Mouse (Mus musculus) kidney, embryonic 14.5 days (tissue): ENCODE data around the gene Polr3h. TPM values are rescaled to one million over a fixed set of nuclear protein-coding genes. Genes with fewer than 3 reads are reported as not detected.
"Not testable (repeated sequence)": the region's sequence is repeated elsewhere in the genome, so short reads cannot be mapped to it uniquely, and the experiment has no call there.

Experiments
- ATAC-seq: fragments of 200-750 bp; cut with Nextera tagmentation; 2 replicates; pipeline ENCODE4 v1.8.0; 2017; ENCODE audit warnings: moderate number of reproducible peaks, mild to moderate bottlenecking, moderate TSS enrichment, moderate library complexity; ENCODE audit not compliant: low FRiP score, low TSS enrichment
- H3K27ac ChIP-seq: fragments of 300-500 bp; sonication (generic); 2 replicates; pipeline ENCODE4 v1.5.1; 2014; ENCODE audit warnings: low read depth, mild to moderate bottlenecking, low read length, moderate library complexity, mixed read lengths
- H3K27me3 ChIP-seq: fragments of 300-500 bp; sonication (generic); 2 replicates; pipeline ENCODE4 v1.6.1; 2014; ENCODE audit warnings: mild to moderate bottlenecking, low read length; ENCODE audit not compliant: control insufficient read depth, insufficient read depth
- H3K36me3 ChIP-seq: fragments of 300-500 bp; sonication (generic); 2 replicates; pipeline ENCODE4 v1.6.1; 2014; ENCODE audit warnings: low read length, mixed read lengths; ENCODE audit not compliant: control insufficient read depth, insufficient read depth
- H3K4me1 ChIP-seq: fragments of 300-500 bp; sonication (generic); 2 replicates; pipeline ENCODE4 v1.6.1; 2014; ENCODE audit warnings: low read length, mixed read lengths; ENCODE audit not compliant: control insufficient read depth, insufficient read depth
- H3K4me2 ChIP-seq: fragments of 300-500 bp; sonication (generic); replicated peaks from 2 replicates; pipeline ENCODE4 v1.6.1; 2014; ENCODE audit warnings: low read depth, mild to moderate bottlenecking, low read length
- H3K4me3 ChIP-seq: fragments of 300-500 bp; sonication (generic); 2 replicates; pipeline ENCODE4 v1.5.1; 2014; ENCODE audit warnings: mild to moderate bottlenecking, low read length
- H3K9ac ChIP-seq: fragments of 300-500 bp; sonication (generic); 2 replicates; pipeline ENCODE4 v1.6.1; 2014; ENCODE audit warnings: low read depth, mild to moderate bottlenecking, low read length, moderate library complexity
- H3K9me3 ChIP-seq: fragments of 300-500 bp; sonication (generic); 2 replicates; pipeline ENCODE4 v1.6.1; 2016; ENCODE audit warnings: low read length; ENCODE audit not compliant: control insufficient read depth
- WGBS: fragments of 180-500 bp; shearing (Covaris S2); extraction: QIAGEN DNeasy Blood & Tissue Kit; methylation state at CpG from one replicate; pipeline ENCODE4 v1.1.7; 2014; 5-methylcytosine and 5-hydroxymethylcytosine counted together
- polyA plus RNA-seq: library from polyadenylated mRNA; unstranded; fragments of >200 nt; fragmentation: Nextera tagmentation; extraction: Ambion mirVana; gene quantifications from 2 replicates; pipeline ENCODE4 v1.2.1, GENCODE M21; 2014

The Polr3h gene
- 76.5 and 78.9 TPM in 2 replicates for polyA plus RNA-seq

DNA sequence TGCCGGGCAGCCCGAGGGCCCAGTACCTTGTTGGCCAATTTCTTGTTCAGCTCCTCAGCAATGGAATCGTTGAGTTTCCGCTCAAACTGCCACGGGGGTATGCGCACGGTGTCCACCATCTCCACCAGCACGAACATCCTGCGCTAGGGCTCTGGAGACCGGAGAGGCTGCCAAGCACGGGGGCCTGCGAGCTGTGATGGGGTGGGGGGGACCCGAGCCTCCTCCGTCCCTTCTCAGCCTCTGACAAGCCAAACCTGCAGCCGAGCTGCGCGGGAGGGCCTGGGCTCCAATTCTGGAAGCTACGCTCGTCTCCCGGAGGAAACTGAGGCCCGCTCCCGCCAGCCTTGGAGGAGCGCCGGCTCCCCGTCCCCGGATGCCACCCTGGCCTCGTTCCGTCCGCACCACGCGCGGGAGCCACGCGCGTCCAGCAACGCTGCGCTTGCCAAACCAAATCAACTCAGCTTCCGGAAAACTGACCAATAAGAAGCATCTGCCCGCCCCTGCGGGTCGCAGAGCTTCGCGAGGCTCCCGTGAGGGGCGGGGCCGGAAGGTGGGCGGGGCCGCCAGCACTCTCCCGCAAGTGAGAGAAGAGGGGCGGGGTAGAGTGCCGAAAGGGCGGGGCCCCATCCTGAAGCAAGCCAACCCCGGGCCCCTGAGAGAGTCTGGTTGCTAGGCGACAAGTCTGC, at the start of gene Polr3h:
TSS of gene Polr3h (minus strand) at position 481 of the 686 bp plus-strand sequence.
- H3K4me2 ChIP-seq = peak within 1 kb of the TSS; percentile 93
- peak; percentile 93 for ATAC-seq
- H3K4me3 ChIP-seq = peak within 1 kb of the TSS; percentile 82
- WGBS = under 1% methylated on average over 54 of the region's 54 CpGs
- peak within 1 kb of the TSS; percentile 75 for H3K9ac ChIP-seq
- H3K27ac ChIP-seq = peak within 1 kb of the TSS; percentile 56; the same call in 1 of the 2 replicates
- H3K27me3 ChIP-seq = no peaks in the 10 kb centered on the region
- peaks cover 34% of the 10 kb centered on the region for H3K4me1 ChIP-seq
- no peaks in the 10 kb centered on the region for H3K9me3 ChIP-seq
- 0 out of 2 replicates have a peak, but pooled peaks cover 2% of the 10 kb centered on the region for H3K36me3 ChIP-seq

DNA sequence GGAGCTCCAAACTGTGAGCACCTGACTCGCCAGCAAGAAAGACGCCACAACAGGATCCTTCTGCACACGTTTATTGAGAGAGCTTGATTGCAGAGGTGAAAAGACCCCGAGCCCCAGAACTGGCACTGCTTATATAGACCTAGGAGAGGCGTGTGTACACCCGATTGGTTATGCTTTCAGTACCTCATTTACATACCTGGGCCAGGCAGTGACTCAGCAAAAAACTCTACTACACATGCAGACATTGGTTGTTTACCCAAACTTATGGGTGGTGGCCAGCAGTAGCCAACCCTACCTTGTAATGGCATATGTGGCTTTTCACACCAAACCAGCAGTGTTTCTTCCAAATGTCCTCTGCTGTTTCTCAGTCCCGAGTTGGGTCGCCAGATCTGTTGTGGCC, 49.1 kb upstream of the Polr3h start:
- H3K4me3 ChIP-seq, H3K4me2 ChIP-seq, H3K4me1 ChIP-seq, H3K9ac ChIP-seq, H3K27ac ChIP-seq, H3K27me3 ChIP-seq, H3K36me3 ChIP-seq, H3K9me3 ChIP-seq, ATAC-seq: not testable (repeated sequence)
- 95% methylated on average over 8 of the region's 8 CpGs for WGBS

GRCm38 (mm10) chr15:81970498-81970897, 44.5 kb upstream of the Polr3h start:
- not testable (repeated sequence) for H3K27me3 ChIP-seq, H3K9ac ChIP-seq, ATAC-seq, H3K9me3 ChIP-seq, H3K27ac ChIP-seq, H3K4me3 ChIP-seq, H3K4me1 ChIP-seq, H3K4me2 ChIP-seq, H3K36me3 ChIP-seq
- 92% methylated on average over 4 of the region's 4 CpGs for WGBS

- not testable (repeated sequence) for H3K9me3 ChIP-seq, H3K27ac ChIP-seq, H3K4me2 ChIP-seq, H3K27me3 ChIP-seq, H3K9ac ChIP-seq, ATAC-seq, H3K4me3 ChIP-seq, H3K4me1 ChIP-seq, H3K36me3 ChIP-seq
- WGBS = 75% methylated on average over 6 of the region's 6 CpGs
Measured at GRCm38 (mm10) chr15:81969635-81970034, 43.6 kb upstream of the Polr3h start.

GRCm38 (mm10) chr15:81969173-81969572, 43.1 kb upstream of the Polr3h start:
- H3K4me3 ChIP-seq = no peak overlapping the region
- no peaks in the 10 kb centered on the region for H3K4me1 ChIP-seq
- peaks cover 8% of the 10 kb centered on the region for H3K9me3 ChIP-seq
- H3K4me2 ChIP-seq = no peak overlapping the region
- ATAC-seq = no peak
- H3K9ac ChIP-seq = no peak overlapping the region
- WGBS = 52% methylated on average over 7 of the region's 7 CpGs
- no peaks in the 10 kb centered on the region for H3K27me3 ChIP-seq
- H3K36me3 ChIP-seq = no peaks in the 10 kb centered on the region
- H3K27ac ChIP-seq = no peak overlapping the region

- Histone ChIP-seq H3K9ac (no peak overlapping the region), H3K36me3 (no peaks in the 10 kb centered on the region), H3K27me3 (no peaks in the 10 kb centered on the region), H3K4me1 (no peaks in the 10 kb centered on the region), H3K9me3 (peaks cover 8% of the 10 kb centered on the region), H3K27ac (no peak overlapping the region), H3K4me2 (no peak overlapping the region), H3K4me3 (no peak overlapping the region)
- 48% methylated on average over 2 of the region's 2 CpGs for WGBS
- no peak for ATAC-seq
Measured at GRCm38 (mm10) chr15:81968447-81968846, 42.4 kb upstream of the Polr3h start.

- H3K27ac ChIP-seq = no peak overlapping the region
- no peak for ATAC-seq
- 86% methylated on average over 5 of the region's 5 CpGs for WGBS
- H3K9ac ChIP-seq = no peak overlapping the region
- no peaks in the 10 kb centered on the region for H3K4me1 ChIP-seq
- H3K4me3 ChIP-seq = no peak overlapping the region
- H3K27me3 ChIP-seq = no peaks in the 10 kb centered on the region
- H3K4me2 ChIP-seq = no peak overlapping the region
- H3K9me3 ChIP-seq = peaks cover 5% of the 10 kb centered on the region
- H3K36me3 ChIP-seq = no peaks in the 10 kb centered on the region
Measured at GRCm38 (mm10) chr15:81967821-81968220, 41.8 kb upstream of the Polr3h start.

DNA sequence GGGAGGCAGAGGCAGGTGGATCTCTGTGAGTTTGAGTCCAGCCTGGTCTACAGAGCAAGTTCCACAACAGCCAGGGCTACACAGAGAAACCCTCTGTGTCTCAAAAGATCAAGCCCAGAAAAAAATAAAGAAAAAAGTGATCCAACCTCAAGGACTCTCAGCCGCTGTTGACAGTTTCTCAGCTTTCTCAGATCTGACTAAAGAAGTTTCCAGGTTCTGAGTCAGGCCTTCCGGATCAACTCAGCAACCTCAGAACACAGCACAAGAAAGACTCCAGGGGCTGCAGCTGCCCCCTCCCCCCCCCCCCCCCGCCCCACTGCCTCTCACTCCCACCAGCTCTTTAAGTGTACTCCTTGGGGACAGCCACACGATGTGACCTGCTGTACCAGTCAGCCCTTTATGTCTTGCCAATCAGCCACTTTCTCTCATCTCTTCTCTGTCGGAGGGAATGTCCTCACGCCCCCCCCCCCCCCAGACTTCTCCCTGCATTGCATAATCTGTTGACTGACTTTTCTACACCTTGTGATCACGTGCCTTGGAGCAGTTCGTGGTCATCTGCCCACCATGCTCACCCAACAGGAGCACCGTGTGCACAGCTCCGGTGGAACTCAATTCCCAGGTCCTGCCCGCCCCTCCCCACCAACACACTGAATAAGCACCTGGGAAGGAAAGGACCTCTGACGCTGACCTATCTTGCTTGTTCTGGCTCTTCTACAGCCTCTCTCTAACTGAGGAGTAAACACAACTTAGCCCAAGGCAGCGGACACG, 40.2 kb upstream of the Polr3h start:
- no peak overlapping the region for H3K4me3 ChIP-seq
- H3K9ac ChIP-seq = no peak overlapping the region
- ATAC-seq = no peak; the same call in 1 of the 2 replicates
- no peaks in the 10 kb centered on the region for H3K27me3 ChIP-seq
- H3K9me3 ChIP-seq = no peaks in the 10 kb centered on the region
- no peak overlapping the region for H3K4me2 ChIP-seq
- no peaks in the 10 kb centered on the region for H3K4me1 ChIP-seq
- H3K27ac ChIP-seq = no peak overlapping the region
- no peaks in the 10 kb centered on the region for H3K36me3 ChIP-seq
- 80% methylated on average over 13 of the region's 14 CpGs for WGBS

DNA sequence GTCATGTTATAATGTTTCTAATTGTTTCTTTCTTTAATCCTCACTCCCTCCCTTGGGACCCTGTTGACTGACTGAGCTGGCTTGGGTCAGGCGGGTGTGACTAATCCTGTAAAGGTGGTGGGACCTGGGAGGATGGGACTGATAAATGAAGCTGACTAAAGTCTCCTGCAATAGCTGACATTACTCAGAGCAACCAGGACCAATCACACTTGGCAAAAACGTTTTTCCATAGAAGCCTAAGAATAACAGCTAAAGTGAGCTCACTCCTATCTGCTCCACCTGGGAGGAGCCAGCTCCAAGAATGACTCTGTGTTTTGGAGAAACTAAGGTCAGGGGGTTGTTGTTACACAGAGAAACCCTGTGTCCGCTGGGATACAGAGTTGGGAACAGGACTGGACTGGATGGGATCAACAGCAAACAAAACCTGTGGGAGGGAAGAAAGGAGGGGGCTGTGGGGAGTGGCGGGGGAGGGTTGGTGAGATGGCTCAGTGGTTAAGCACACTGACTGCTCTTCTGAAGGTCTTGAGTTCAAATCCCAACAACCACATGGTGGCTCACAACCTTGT, 39.0 kb upstream of the Polr3h start:
- H3K27me3 ChIP-seq = no peaks in the 10 kb centered on the region

More for the DNA sequence above, 39.0 kb upstream of the Polr3h start:
- no peak overlapping the region for H3K4me2 ChIP-seq
- WGBS = 75% methylated on average over 4 of the region's 4 CpGs
- H3K36me3 ChIP-seq = no peaks in the 10 kb centered on the region
- no peaks in the 10 kb centered on the region for H3K9me3 ChIP-seq
- no peak for ATAC-seq
- no peaks in the 10 kb centered on the region for H3K4me1 ChIP-seq
- H3K9ac ChIP-seq = no peak overlapping the region
- H3K4me3 ChIP-seq = no peak overlapping the region
- no peak overlapping the region for H3K27ac ChIP-seq
